Mouse (Mus musculus): ENCODE data around the gene Mov10l1. TPM values are rescaled to one million over a fixed set of nuclear protein-coding genes. Genes with fewer than 3 reads are reported as not detected.

Mov10l1 gene
- polyA plus RNA-seq, 1 experiment = not detected

- no peak for DNase-seq (ENCODE audit: extremely low spot score in 1 of 2, low spot score in 1 of 2)
These were observed 91.4 kb downstream of the Mov10l1 start for GRCm38 (mm10) chr15:89073993-89074603.

GRCm38 (mm10) chr15:89074613-89075477 is 92.1 kb downstream of the Mov10l1 start, which contains the start of gene Trabd:
TSS of gene Trabd (plus strand) at chr15:89075124.
- no peak for DNase-seq (ENCODE audit: extremely low spot score in 1 of 2, low spot score in 1 of 2)

GRCm38 (mm10) chr15:89075478-89076147 is 92.9 kb downstream of the Mov10l1 start:
- DNase-seq (ENCODE audit: extremely low spot score in 1 of 2, low spot score in 1 of 2) = peak; percentile 49 to 82

GRCm38 (mm10) chr15:89076156-89076731 is 93.5 kb downstream of the Mov10l1 start:
- DNase-seq (ENCODE audit: extremely low spot score in 1 of 2, low spot score in 1 of 2) = no peak

- no peak for DNase-seq (ENCODE audit: extremely low spot score in 1 of 2, low spot score in 1 of 2)
These were observed 95.6 kb downstream of the Mov10l1 start for GRCm38 (mm10) chr15:89078208-89078836.

- DNase-seq (ENCODE audit: extremely low spot score in 1 of 2, low spot score in 1 of 2) = no peak
These were observed 101.2 kb downstream of the Mov10l1 start for GRCm38 (mm10) chr15:89083906-89084305.

- no peak for DNase-seq (ENCODE audit: extremely low spot score in 1 of 2, low spot score in 1 of 2)
These were observed 102.1 kb downstream of the Mov10l1 start for GRCm38 (mm10) chr15:89084826-89085225.

- peak; percentile 78 to 93 for DNase-seq (ENCODE audit: extremely low spot score in 1 of 2, low spot score in 1 of 2)
These were observed 106.0 kb downstream of the Mov10l1 start, which contains the start of gene Selenoo for GRCm38 (mm10) chr15:89088607-89089247. TSS of gene Selenoo (plus strand) at chr15:89089084.

- DNase-seq (ENCODE audit: extremely low spot score in 1 of 2, low spot score in 1 of 2) = no peak
These were observed 106.7 kb downstream of the Mov10l1 start for GRCm38 (mm10) chr15:89089248-89090051.

- DNase-seq (ENCODE audit: extremely low spot score in 1 of 2, low spot score in 1 of 2) = peak in 1 of 2 experiments; percentile 61
These were observed 108.0 kb downstream of the Mov10l1 start for GRCm38 (mm10) chr15:89090662-89091061.

- DNase-seq (ENCODE audit: extremely low spot score in 1 of 2, low spot score in 1 of 2) = no peak
These were observed 109.5 kb downstream of the Mov10l1 start for GRCm38 (mm10) chr15:89092181-89092580.

- DNase-seq (ENCODE audit: extremely low spot score in 1 of 2, low spot score in 1 of 2) = no peak
These were observed 114.7 kb downstream of the Mov10l1 start for GRCm38 (mm10) chr15:89097450-89097849.

- no peak for DNase-seq (ENCODE audit: extremely low spot score in 1 of 2, low spot score in 1 of 2)
These were observed 115.9 kb downstream of the Mov10l1 start for GRCm38 (mm10) chr15:89098616-89099015.

- DNase-seq (ENCODE audit: extremely low spot score in 1 of 2, low spot score in 1 of 2) = no peak
These were observed 118.1 kb downstream of the Mov10l1 start for GRCm38 (mm10) chr15:89100823-89101222.

- no peak for DNase-seq (ENCODE audit: extremely low spot score in 1 of 2, low spot score in 1 of 2)
These were observed 119.9 kb downstream of the Mov10l1 start for GRCm38 (mm10) chr15:89102646-89103045.

GRCm38 (mm10) chr15:89103921-89104320 is 121.2 kb downstream of the Mov10l1 start:
- DNase-seq (ENCODE audit: extremely low spot score in 1 of 2, low spot score in 1 of 2) = no peak

GRCm38 (mm10) chr15:89104425-89104824 is 121.7 kb downstream of the Mov10l1 start:
- peak in 1 of 2 experiments; percentile 74 for DNase-seq (ENCODE audit: extremely low spot score in 1 of 2, low spot score in 1 of 2)
